Mouse (Mus musculus): ENCODE measurements around the gene Mrpl27.
A peak's percentile ranks its signal among the peaks of the same experiment; 100 is the strongest.
"Not testable (repeated sequence)": the region's sequence is repeated elsewhere in the genome, so short reads cannot be mapped to it uniquely, and the experiment has no call there.

Mrpl27 gene

GRCm38 (mm10) chr11:94653663-94654436 lies at the start of gene Mrpl27, which contains the start of gene Eme1:
Mrpl27 (plus strand) TSS chr11:94653767.
Eme1 (minus strand) TSS chr11:94653964.
- peak; percentile 74 for DNase-seq (ENCODE audit: low read depth, low spot score)

GRCm38 (mm10) chr11:94610744-94611740 lies 42.5 kb upstream of the Mrpl27 start:
- no peak for DNase-seq (ENCODE audit: low read depth, low spot score)

GRCm38 (mm10) chr11:94614603-94615002 lies 39.0 kb upstream of the Mrpl27 start:
- DNase-seq (ENCODE audit: low read depth, low spot score) = no peak

GRCm38 (mm10) chr11:94615494-94615893 lies 38.1 kb upstream of the Mrpl27 start:
- DNase-seq (ENCODE audit: low read depth, low spot score) = peak; percentile 23

GRCm38 (mm10) chr11:94617646-94618045 lies 35.9 kb upstream of the Mrpl27 start:
- DNase-seq (ENCODE audit: low read depth, low spot score) = no peak

GRCm38 (mm10) chr11:94620766-94621457 lies 32.7 kb upstream of the Mrpl27 start:
- DNase-seq (ENCODE audit: low read depth, low spot score) = no peak

- no peak for DNase-seq (ENCODE audit: low read depth, low spot score)
Observed at GRCm38 (mm10) chr11:94621458-94621852, 32.1 kb upstream of the Mrpl27 start.

- DNase-seq (ENCODE audit: low read depth, low spot score) = no peak
Observed at GRCm38 (mm10) chr11:94622162-94622561, 31.4 kb upstream of the Mrpl27 start.

- peak; percentile 75 for DNase-seq (ENCODE audit: low read depth, low spot score)
Observed at GRCm38 (mm10) chr11:94629199-94629883, 24.2 kb upstream of the Mrpl27 start, which contains the start of gene Lrrc59. Lrrc59 (plus strand) TSS chr11:94629767.

- no peak for DNase-seq (ENCODE audit: low read depth, low spot score)
Observed at GRCm38 (mm10) chr11:94629884-94630198, 23.7 kb upstream of the Mrpl27 start.

- DNase-seq (ENCODE audit: low read depth, low spot score) = no peak
Observed at GRCm38 (mm10) chr11:94630199-94631011, 23.2 kb upstream of the Mrpl27 start.

GRCm38 (mm10) chr11:94631969-94632368 lies 21.6 kb upstream of the Mrpl27 start:
- no peak for DNase-seq (ENCODE audit: low read depth, low spot score)

GRCm38 (mm10) chr11:94632988-94633387 lies 20.6 kb upstream of the Mrpl27 start:
- no peak for DNase-seq (ENCODE audit: low read depth, low spot score)

- no peak for DNase-seq (ENCODE audit: low read depth, low spot score)
Observed at GRCm38 (mm10) chr11:94634431-94634830, 19.1 kb upstream of the Mrpl27 start.

- DNase-seq (ENCODE audit: low read depth, low spot score) = no peak
Observed at GRCm38 (mm10) chr11:94644461-94645219, 8.9 kb upstream of the Mrpl27 start.

- DNase-seq (ENCODE audit: low read depth, low spot score) = no peak
Observed at GRCm38 (mm10) chr11:94646457-94646856, 7.1 kb upstream of the Mrpl27 start.

- not testable (repeated sequence) for DNase-seq (ENCODE audit: low read depth, low spot score)
Observed at GRCm38 (mm10) chr11:94651241-94651640, 2.3 kb upstream of the Mrpl27 start.

- no peak for DNase-seq (ENCODE audit: low read depth, low spot score)
Observed at GRCm38 (mm10) chr11:94652973-94653372, 594 bp upstream of the Mrpl27 start.

GRCm38 (mm10) chr11:94661344-94661743 lies 7.8 kb downstream of the Mrpl27 start:
- DNase-seq (ENCODE audit: low read depth, low spot score) = no peak

GRCm38 (mm10) chr11:94665281-94665680 lies 11.7 kb downstream of the Mrpl27 start:
- DNase-seq (ENCODE audit: low read depth, low spot score) = no peak
